Mouse (Mus musculus): ENCODE data around the gene Epn1.
"Not testable (repeated sequence)": the region's sequence is repeated elsewhere in the genome, so short reads cannot be mapped to it uniquely, and the experiment has no call there.

Epn1 gene

GRCm38 (mm10) chr7:5059421-5059820 is 20.6 kb upstream of the Epn1 start:
- DNase-seq (ENCODE audit: low spot score): no peak

GRCm38 (mm10) chr7:5060239-5060731 is 19.8 kb upstream of the Epn1 start:
- peak; percentile 70 for DNase-seq (ENCODE audit: low spot score)

- DNase-seq (ENCODE audit: low spot score): peak; percentile 97
These were observed 18.9 kb upstream of the Epn1 start for GRCm38 (mm10) chr7:5060944-5061773.

GRCm38 (mm10) chr7:5061774-5062359 is 18.2 kb upstream of the Epn1 start, which contains the start of gene U2af2:
Gene U2af2, plus strand, starts transcription at chr7:5062143.
- DNase-seq (ENCODE audit: low spot score): peak; percentile 92

- no peak for DNase-seq (ENCODE audit: low spot score)
These were observed 17.6 kb upstream of the Epn1 start for GRCm38 (mm10) chr7:5062360-5063001.

GRCm38 (mm10) chr7:5064886-5065285 is 15.1 kb upstream of the Epn1 start:
- DNase-seq (ENCODE audit: low spot score): no peak

GRCm38 (mm10) chr7:5073586-5073985 is 6.4 kb upstream of the Epn1 start:
- no peak for DNase-seq (ENCODE audit: low spot score)

GRCm38 (mm10) chr7:5074984-5075383 is 5.1 kb upstream of the Epn1 start:
- no peak for DNase-seq (ENCODE audit: low spot score)

GRCm38 (mm10) chr7:5076931-5077330 is 3.1 kb upstream of the Epn1 start:
- no peak for DNase-seq (ENCODE audit: low spot score)

GRCm38 (mm10) chr7:5079365-5080009 is 548 bp upstream of the Epn1 start:
- not testable (repeated sequence) for DNase-seq (ENCODE audit: low spot score)

- no peak for DNase-seq (ENCODE audit: low spot score)
These were observed 780 bp downstream of the Epn1 start for GRCm38 (mm10) chr7:5080815-5081214.

- DNase-seq (ENCODE audit: low spot score): no peak
These were observed 1.2 kb downstream of the Epn1 start for GRCm38 (mm10) chr7:5081241-5081640.

- no peak for DNase-seq (ENCODE audit: low spot score)
These were observed 1.9 kb downstream of the Epn1 start for GRCm38 (mm10) chr7:5081939-5082338.

GRCm38 (mm10) chr7:5083325-5084105 is 3.5 kb downstream of the Epn1 start:
- no peak for DNase-seq (ENCODE audit: low spot score)

- no peak for DNase-seq (ENCODE audit: low spot score)
These were observed 5.5 kb downstream of the Epn1 start for GRCm38 (mm10) chr7:5085512-5085911.

- no peak for DNase-seq (ENCODE audit: low spot score)
These were observed 6.9 kb downstream of the Epn1 start for GRCm38 (mm10) chr7:5086921-5087440.

- DNase-seq (ENCODE audit: low spot score): no peak
These were observed 7.9 kb downstream of the Epn1 start for GRCm38 (mm10) chr7:5087886-5088285.

- DNase-seq (ENCODE audit: low spot score): no peak
These were observed 9.8 kb downstream of the Epn1 start for GRCm38 (mm10) chr7:5089853-5090252.

- no peak for DNase-seq (ENCODE audit: low spot score)
These were observed 11.1 kb downstream of the Epn1 start for GRCm38 (mm10) chr7:5091008-5091728.

GRCm38 (mm10) chr7:5092381-5092780 is 12.3 kb downstream of the Epn1 start:
- no peak for DNase-seq (ENCODE audit: low spot score)
